Mouse (Mus musculus): Measurements from ENCODE around the gene Palm3. TPM values are rescaled to one million over a fixed set of nuclear protein-coding genes. Genes with fewer than 3 reads are reported as not detected.
A peak's percentile ranks its signal among the peaks of the same experiment; 100 is the strongest.

Gene Palm3
- total and polyA plus RNA-seq, 2 experiments from 2014 or later = 8.2 to 9.6 TPM

DNA sequence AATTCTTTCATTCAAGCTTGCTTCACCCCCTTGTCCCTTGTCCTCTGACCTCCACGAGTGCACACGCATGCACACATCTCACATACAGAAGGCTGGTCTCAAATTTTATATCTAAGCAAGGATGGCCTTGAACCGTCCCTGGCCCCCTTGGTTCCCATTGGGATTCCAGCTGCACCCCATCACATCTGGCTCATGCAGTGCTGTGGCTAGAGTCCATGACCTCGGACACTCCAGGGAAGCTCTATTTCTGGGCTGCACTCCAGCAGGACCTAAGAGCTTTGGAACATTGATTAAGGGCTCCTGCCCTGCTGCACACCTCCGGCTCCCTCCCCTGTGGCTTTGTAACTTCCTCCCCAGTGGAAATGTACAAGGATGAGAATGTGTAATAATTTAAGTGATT, 16.7 kb downstream of the Palm3 start:
- Histone ChIP-seq H3K4me2 (ENCODE audit: low read depth, low read length) (no peak overlapping the region), H3K9me3 (ENCODE audit: low read length) (no peaks in the 10 kb centered on the region), H3K27me3 (ENCODE audit: insufficient read depth, low read length) (peaks cover 6% of the 10 kb centered on the region; the same call in 1 of the 2 replicates), H3K9ac (replicated peaks; ENCODE audit: low read length) (no peak overlapping the region), H3K27ac (no peak overlapping the region), H3K4me1 (ENCODE audit: insufficient read depth, low read length) (peaks cover 7% of the 10 kb centered on the region; the same call in 1 of the 2 replicates), H3K36me3 (ENCODE audit: insufficient read depth, low read length) (no peaks in the 10 kb centered on the region), H3K4me3 (ENCODE audit: low read length) (no peak overlapping the region)
- no peak for DNase-seq (ENCODE audit: low spot score)
- TF ChIP-seq CTCF (IDR thresholded peaks at IDR 0.05; ENCODE audit: low read depth) = no peak
- ATAC-seq = no peak
- 71% methylated on average over 5 of the region's 5 CpGs for WGBS

DNA sequence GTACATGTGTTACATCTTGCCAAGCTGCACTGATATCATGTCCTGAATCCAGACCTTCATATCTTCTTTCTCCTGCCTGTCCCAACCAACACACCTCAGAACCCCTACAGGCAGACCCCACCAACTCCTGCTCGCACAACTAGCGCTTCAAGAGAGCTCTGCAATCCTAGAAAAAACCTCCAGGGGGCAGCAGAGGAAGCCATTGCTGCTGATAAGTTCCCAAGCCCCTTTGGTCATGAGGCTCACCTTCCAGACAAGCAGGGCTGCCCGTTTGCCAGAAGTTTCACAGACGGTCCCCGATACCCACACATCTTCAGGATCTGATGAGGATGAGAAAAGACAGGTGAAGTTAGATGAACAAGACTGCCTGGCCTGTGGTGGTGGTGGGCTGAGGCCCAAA, 17.8 kb downstream of the Palm3 start:
- no peaks in the 10 kb centered on the region for H3K9me3 ChIP-seq (ENCODE audit: low read length)
- H3K4me2 ChIP-seq (ENCODE audit: low read depth, low read length) = no peak overlapping the region
- H3K36me3 ChIP-seq (ENCODE audit: insufficient read depth, low read length) = no peaks in the 10 kb centered on the region
- H3K4me3 ChIP-seq (ENCODE audit: low read length) = no peak overlapping the region
- peaks cover 7% of the 10 kb centered on the region; the same call in 1 of the 2 replicates for H3K4me1 ChIP-seq (ENCODE audit: insufficient read depth, low read length)
- TF ChIP-seq CTCF (IDR thresholded peaks at IDR 0.05; ENCODE audit: low read depth) = peak; percentile 90
- DNase-seq (ENCODE audit: low spot score) = peak; percentile 89
- H3K9ac ChIP-seq (replicated peaks; ENCODE audit: low read length) = no peak overlapping the region
- H3K27me3 ChIP-seq (ENCODE audit: insufficient read depth, low read length) = peaks cover 16% of the 10 kb centered on the region
- H3K27ac ChIP-seq = no peak overlapping the region
- peak; percentile 41; the same call in 1 of the 2 replicates for ATAC-seq
- 3% methylated on average over 5 of the region's 5 CpGs for WGBS

DNA sequence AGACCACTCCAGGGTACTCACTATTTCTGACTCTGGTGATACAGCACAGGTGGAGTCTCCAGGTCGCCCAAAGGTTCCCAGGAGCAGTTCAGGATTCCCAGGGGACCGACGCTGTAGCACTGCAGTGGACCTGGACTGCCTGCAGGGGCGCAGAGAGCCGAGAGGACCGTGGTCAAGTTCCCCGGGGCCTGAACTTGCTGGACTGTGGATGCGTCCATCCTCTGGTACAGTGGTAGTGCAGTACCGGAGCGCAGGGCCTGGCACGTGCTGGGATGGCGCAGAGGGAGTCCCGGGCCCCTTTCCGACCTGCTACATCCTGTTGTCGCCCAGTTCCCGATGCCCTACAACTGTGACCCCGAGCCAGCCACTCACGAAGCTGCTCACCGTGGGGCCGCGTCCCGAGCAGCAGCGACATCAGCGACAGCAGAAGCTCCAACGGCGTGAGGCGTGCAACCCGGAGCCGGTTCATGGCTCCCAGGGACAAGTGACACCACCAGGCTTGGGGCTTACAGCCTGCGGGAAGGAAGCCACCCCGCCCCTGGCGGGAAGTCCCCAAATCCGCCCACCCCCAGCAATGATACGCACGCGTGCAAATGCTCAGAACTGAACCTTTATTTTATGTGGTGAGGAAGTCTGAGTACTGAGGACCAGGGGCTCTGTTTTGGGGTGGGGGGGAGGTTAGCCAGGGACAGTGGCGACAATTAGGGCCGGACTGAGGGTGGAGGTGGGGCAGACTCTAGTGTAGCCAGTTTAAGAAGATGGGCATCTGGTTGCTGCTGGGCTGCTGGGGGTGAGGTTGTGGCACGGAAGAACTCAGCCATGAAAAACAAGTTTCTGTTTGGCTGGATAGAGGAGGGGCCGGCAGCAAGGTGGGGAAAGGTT, 21.0 kb downstream of the Palm3 start, which contains the start of gene Il27ra:
Gene Il27ra, minus strand, starts transcription at position 524 of the 882 bp plus-strand sequence.
- peak within 1 kb of the TSS; percentile 28 for H3K4me3 ChIP-seq (ENCODE audit: low read length)
- peaks cover 7% of the 10 kb centered on the region; the same call in 1 of the 2 replicates for H3K4me1 ChIP-seq (ENCODE audit: insufficient read depth, low read length)
- H3K9me3 ChIP-seq (ENCODE audit: low read length) = no peaks in the 10 kb centered on the region
- peak; percentile 78 for ATAC-seq
- H3K27me3 ChIP-seq (ENCODE audit: insufficient read depth, low read length) = peaks cover 30% of the 10 kb centered on the region
- peak; percentile 82 for DNase-seq (ENCODE audit: low spot score)
- H3K36me3 ChIP-seq (ENCODE audit: insufficient read depth, low read length) = no peaks in the 10 kb centered on the region
- peak; percentile 81 for TF ChIP-seq CTCF (IDR thresholded peaks at IDR 0.05; ENCODE audit: low read depth)
- no peak within 1 kb of the TSS for H3K27ac ChIP-seq
- WGBS = 3% methylated on average over 40 of the region's 40 CpGs
- H3K9ac ChIP-seq (replicated peaks; ENCODE audit: low read length) = 0 out of 2 replicates have a peak within 1 kb of the TSS, but pooled peaks have one; percentile 24
- peak within 1 kb of the TSS; percentile 63 for H3K4me2 ChIP-seq (ENCODE audit: low read depth, low read length)

DNA sequence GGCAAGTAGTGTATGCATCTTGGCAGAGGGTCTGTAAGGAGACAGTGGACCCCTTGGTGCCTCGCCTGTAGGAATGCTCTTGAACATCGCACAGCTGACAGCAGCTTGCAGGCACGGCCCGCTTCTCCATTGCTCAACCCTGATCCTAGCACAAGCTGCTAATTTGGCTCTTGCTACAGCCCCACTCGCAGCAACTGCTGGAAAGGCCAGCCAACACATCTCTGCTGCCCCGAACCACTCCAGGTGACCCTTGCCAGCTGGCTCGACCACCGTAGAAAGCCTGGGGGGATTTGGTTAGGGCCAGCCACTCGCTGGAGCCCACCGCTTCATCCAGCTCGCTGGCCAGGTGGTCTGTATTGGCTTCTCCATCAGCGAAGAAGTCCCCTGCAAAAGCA, 21.7 kb downstream of the Palm3 start:
- DNase-seq (ENCODE audit: low spot score) (peak; percentile 37), ATAC-seq (peak; percentile 1; the same call in 1 of the 2 replicates)
- Histone ChIP-seq H3K4me1 (ENCODE audit: insufficient read depth, low read length) (peaks cover 7% of the 10 kb centered on the region; the same call in 1 of the 2 replicates), H3K4me2 (ENCODE audit: low read depth, low read length) (peak overlapping the region; percentile 63), H3K27me3 (ENCODE audit: insufficient read depth, low read length) (peaks cover 30% of the 10 kb centered on the region), H3K36me3 (ENCODE audit: insufficient read depth, low read length) (no peaks in the 10 kb centered on the region), H3K9ac (replicated peaks; ENCODE audit: low read length) (no peak overlapping the region), H3K4me3 (ENCODE audit: low read length) (no peak overlapping the region), H3K27ac (no peak overlapping the region), H3K9me3 (ENCODE audit: low read length) (no peaks in the 10 kb centered on the region)
- 24% methylated on average over 12 of the region's 12 CpGs for WGBS
- TF ChIP-seq CTCF (IDR thresholded peaks at IDR 0.05; ENCODE audit: low read depth) = no peak

DNA sequence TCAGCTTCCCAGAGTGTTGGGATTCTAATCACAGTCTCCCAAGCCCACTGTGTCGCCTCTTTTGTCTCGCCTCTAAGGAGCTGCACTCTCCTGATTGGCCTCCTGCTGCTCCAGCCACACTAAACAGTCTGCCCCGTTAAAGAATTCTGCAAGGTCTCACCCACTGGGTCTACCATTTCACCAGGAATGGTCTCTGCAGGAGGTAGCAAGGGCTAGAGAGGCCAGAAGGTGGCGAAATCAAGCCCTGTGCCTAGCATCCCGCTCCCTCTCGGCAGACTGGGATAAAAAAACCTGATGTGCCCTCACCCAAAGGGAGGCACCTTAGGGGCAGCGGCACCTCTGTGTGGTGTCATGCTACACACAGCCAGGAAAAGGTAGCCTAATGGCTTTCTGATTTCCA, 22.8 kb downstream of the Palm3 start:
- Histone ChIP-seq H3K27me3 (ENCODE audit: insufficient read depth, low read length) (peaks cover 30% of the 10 kb centered on the region), H3K4me3 (ENCODE audit: low read length) (no peak overlapping the region), H3K9me3 (ENCODE audit: low read length) (no peaks in the 10 kb centered on the region), H3K36me3 (ENCODE audit: insufficient read depth, low read length) (no peaks in the 10 kb centered on the region), H3K4me1 (ENCODE audit: insufficient read depth, low read length) (peaks cover 7% of the 10 kb centered on the region; the same call in 1 of the 2 replicates), H3K4me2 (ENCODE audit: low read depth, low read length) (no peak overlapping the region), H3K9ac (replicated peaks; ENCODE audit: low read length) (no peak overlapping the region), H3K27ac (no peak overlapping the region)
- no peak for ATAC-seq
- no peak for TF ChIP-seq CTCF (IDR thresholded peaks at IDR 0.05; ENCODE audit: low read depth)
- no peak for DNase-seq (ENCODE audit: low spot score)
- WGBS = 15% methylated on average over 7 of the region's 7 CpGs

DNA sequence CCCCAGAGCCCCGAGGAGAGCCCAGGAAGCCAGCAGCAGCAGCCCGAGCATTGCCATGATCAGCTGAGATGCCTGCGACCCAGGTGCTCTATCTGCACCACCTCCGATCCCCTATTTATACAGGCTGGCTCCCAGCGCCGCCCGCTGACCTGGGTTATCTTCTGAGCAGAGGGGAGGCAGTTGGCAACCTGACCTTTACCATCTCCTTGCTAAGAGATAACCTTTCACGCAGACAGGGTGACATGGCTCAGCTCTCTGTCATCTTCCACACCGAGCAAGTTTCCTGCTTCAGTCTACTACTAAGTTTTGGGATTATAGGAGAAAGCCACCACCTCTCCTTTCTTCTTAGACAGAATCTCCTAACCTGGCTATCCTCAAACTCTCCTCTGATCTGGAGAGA, 23.6 kb downstream of the Palm3 start, which contains the start of gene Rln3:
Gene Rln3, minus strand, starts transcription at position 101 of the 400 bp plus-strand sequence.
- no peak within 1 kb of the TSS for H3K4me2 ChIP-seq (ENCODE audit: low read depth, low read length)
- H3K36me3 ChIP-seq (ENCODE audit: insufficient read depth, low read length) = no peaks in the 10 kb centered on the region
- peaks cover 30% of the 10 kb centered on the region for H3K27me3 ChIP-seq (ENCODE audit: insufficient read depth, low read length)
- H3K9ac ChIP-seq (replicated peaks; ENCODE audit: low read length) = no peak within 1 kb of the TSS
- H3K4me3 ChIP-seq (ENCODE audit: low read length) = no peak within 1 kb of the TSS
- no peak within 1 kb of the TSS for H3K27ac ChIP-seq
- DNase-seq (ENCODE audit: low spot score) (no peak), ATAC-seq (no peak)
- H3K9me3 ChIP-seq (ENCODE audit: low read length) = no peaks in the 10 kb centered on the region
- 18% methylated on average over 9 of the region's 9 CpGs for WGBS
- peaks cover 7% of the 10 kb centered on the region; the same call in 1 of the 2 replicates for H3K4me1 ChIP-seq (ENCODE audit: insufficient read depth, low read length)
- TF ChIP-seq CTCF (IDR thresholded peaks at IDR 0.05; ENCODE audit: low read depth) = no peak

Measured in hindbrain, postnatal 0 days (tissue).